Mouse (Mus musculus): ENCODE data around the gene Vdac1.

The Vdac1 gene

DNA sequence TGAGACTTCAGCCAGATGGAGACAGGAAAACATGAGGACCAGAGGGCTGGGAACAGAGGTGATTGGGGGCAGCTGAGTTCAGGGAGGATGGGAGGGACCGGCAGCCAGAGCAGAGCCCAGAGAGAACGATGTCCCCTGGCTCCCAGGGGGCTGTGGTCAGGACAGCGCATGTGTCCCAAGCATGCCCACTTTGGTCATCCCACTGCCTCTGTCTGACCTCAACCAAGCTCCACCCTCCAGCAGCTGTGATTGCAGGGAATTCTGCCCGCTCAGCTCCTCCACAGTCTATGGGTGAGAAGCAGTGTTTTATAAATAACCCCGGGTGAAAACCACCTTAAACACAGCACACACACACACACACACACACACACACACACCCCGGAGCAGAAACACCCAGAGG is 68.8 kb downstream of the Vdac1 start:
- DNase-seq = no peak

DNA sequence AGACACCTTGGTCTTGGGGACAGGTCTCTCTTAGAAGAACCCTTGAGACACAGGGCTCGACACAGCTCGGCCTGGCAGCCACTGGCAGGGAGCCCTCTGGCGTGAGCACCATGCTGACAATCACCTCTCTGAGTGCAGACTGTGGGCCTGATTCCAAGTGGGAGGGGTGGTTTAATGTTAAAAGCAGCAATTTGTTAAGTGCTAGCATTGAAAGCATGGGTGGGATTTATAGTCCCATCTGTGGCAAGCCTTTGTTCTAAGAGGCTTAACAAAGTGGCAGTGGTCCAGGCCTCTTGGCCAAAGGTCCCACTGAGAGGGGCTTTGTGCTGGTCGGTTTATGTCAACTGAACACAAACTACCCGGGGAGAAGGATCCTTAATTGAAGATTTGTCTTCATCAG is 70.9 kb downstream of the Vdac1 start:
- no peak for DNase-seq

DNA sequence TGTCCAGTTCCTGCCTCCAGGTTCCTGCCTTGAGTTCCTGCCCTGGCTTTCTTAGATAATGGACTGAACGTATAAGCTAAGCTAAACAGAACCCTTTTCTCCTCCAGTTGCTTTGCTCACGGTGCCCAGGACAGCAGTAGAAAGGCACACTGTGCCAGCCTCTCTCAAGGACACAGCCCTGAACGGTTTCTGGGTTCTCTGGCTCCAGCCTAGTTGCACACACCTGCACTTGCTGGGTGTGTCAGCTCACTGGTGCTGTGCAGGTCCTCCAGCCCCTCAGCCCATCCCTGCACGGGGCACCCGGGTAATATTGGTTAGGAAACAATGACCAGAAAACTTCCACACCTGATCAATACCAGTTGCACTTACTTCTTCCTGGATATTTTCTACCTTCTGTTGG is 71.5 kb downstream of the Vdac1 start:
- DNase-seq = no peak

DNA sequence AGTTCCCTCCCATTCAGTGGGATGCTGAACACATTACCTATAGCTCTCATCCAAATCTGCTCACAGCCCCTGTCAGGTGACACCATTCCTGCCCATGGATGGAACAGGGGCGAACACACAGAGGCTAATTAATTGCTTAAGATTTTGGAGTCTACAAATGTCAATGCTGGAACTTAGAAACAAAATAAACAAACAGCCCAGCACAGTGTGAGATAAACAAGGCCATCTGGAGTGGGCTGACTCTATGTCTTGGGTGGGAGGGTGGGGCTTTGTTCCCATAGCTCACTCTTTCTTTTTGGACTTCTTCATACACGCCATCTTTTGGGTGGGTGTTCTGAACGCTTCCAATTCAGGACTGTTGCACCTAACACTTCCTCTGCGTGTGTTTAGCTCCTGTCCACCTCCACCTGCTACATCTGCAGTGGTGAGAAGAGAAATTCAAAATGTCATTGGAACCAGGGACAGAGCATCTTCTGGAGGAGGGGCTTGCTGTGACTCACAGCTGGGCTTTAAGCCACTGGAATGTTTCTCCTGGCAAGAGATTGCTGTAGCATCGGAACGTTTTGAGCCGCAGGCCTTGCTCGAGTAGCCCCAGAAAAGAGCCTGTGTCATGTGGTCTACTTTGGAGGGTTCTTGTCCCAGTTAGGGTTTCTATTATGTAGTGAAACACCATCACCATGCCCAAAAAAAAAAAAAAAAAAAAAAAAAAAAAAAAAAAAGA is 72.6 kb downstream of the Vdac1 start:
- no peak for DNase-seq

DNA sequence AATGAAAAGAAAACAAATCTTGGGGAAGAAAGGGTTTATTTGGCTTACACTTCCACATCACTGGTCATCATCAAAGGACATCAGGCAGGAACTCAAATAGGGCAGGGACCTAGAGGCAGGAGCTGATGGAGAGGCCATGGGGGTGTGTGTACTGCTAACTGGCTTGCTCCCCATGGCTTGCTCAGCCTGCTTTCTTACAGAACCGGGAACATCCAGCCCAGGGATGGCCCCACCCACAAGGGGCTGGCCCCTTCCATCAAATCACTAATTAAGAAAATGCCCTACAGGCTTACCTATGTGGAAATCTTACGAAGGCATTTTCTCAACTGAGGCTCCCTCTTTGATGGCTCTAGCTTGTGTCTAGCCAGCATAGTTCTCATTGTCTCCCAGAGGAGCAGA is 73.1 kb downstream of the Vdac1 start:
- DNase-seq = no peak

DNA sequence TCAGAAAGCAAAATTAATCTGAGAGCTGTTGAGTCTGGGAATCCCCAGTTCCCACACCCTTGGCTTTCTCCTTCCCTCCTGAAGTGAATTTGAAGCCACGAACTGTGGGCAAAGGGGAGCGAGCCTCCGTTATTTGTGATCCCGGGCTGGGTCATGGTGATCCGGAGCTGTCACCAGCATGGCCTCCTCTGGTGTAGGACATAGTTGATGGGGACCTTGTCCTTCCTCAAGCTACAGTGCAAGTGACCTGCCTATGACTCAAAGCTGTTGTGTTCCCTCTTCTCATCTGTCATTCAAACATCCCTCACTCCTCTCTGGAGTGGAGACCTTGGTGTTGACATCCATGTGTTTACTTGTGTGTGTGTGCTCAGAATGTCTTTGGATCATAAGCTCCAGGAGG is 74.8 kb downstream of the Vdac1 start:
- DNase-seq = no peak

DNA sequence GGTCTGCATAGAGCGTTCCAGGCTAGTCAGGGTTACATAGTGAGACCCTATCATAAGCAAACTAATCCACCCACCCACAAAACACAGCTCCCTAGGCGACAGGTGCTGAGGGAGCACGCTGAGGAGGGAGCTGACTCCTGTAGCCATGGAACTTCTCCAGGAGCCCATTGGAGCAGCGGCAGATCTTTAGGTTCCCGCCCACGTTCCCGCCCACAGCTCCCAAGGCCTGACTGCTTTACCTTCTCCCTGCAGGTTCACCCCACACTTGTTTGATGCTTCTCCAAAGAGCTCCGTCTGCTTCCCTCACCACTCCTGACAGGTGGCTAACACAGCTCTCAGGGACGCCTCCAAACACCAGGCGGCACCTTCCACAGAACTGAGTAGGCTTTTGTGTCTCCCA is 76.5 kb downstream of the Vdac1 start:
- no peak for DNase-seq
